7 mouse cellular contexts compared by ENCODE assay signal in the genomic region with DNA sequence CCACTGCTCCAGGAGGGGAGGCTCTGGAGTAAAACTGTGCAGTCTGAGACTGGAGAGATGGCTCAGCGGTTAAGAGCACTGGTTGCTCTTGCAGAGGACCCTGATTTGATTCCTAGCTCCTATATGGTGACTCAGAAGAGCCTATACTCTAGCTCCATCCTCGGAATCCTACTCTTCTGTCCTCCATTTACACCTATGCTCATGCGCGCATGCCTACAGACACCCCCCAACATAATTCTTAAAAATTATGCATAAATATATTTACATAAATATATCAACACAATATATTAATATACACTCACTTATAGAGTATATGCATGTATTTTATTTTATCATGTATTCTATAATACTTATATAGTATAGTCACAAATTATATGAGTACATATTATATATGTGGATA. TPM values are rescaled to one million over a fixed set of nuclear protein-coding genes. Genes with fewer than 3 reads are reported as not detected.
A peak's percentile ranks its signal among the peaks of the same experiment; 100 is the strongest.
DNase-seq lines count a peak whose midpoint lies in the region; ATAC-seq and TF ChIP-seq lines count a peak whose summit lies in the region.

No protein-coding gene starts in this region.

- H3K4me2 ChIP-seq in forebrain, embryonic 15.5 days (replicated peaks): peak overlapping the region; percentile 84
- H3K4me2 ChIP-seq in limb, embryonic 13.5 days (replicated peaks): peak overlapping the region; percentile 95
- H3K4me2 ChIP-seq in neural tube, embryonic 14.5 days (ENCODE audit: low read depth, low read length): peak overlapping the region; percentile 62

- WGBS in forebrain, embryonic 15.5 days: 74% methylated on average over 4 of the region's 4 CpGs
- WGBS in limb, embryonic 13.5 days: 77% methylated on average over 4 of the region's 4 CpGs
- WGBS in neural tube, embryonic 14.5 days: 79% methylated on average over 4 of the region's 4 CpGs

- 0 out of 2 replicates have a peak, but pooled peaks cover 3% of the 10 kb centered on the region for H3K36me3 ChIP-seq in forebrain, embryonic 15.5 days
- no peaks in the 10 kb centered on the region for H3K36me3 ChIP-seq in limb, embryonic 13.5 days
- H3K36me3 ChIP-seq in neural tube, embryonic 14.5 days (ENCODE audit: control insufficient read depth, insufficient read depth, low read length): no peaks in the 10 kb centered on the region

- H3K27me3 ChIP-seq in forebrain, embryonic 15.5 days: no peaks in the 10 kb centered on the region
- H3K27me3 ChIP-seq in limb, embryonic 13.5 days: no peaks in the 10 kb centered on the region
- no peaks in the 10 kb centered on the region for H3K27me3 ChIP-seq in neural tube, embryonic 14.5 days (ENCODE audit: control insufficient read depth, insufficient read depth, low read length)

- peak overlapping the region; percentile 40 for H3K4me3 ChIP-seq in layer of hippocampus, adult 2 months
- peak overlapping the region; percentile 47 for H3K4me3 ChIP-seq in forebrain, embryonic 15.5 days
- peak overlapping the region; percentile 66; the same call in 1 of the 2 replicates for H3K4me3 ChIP-seq in limb, embryonic 13.5 days
- peak overlapping the region; percentile 39; the same call in 1 of the 2 replicates for H3K4me3 ChIP-seq in neural tube, embryonic 14.5 days (ENCODE audit: low read depth, low read length)

- H3K9ac ChIP-seq in forebrain, embryonic 15.5 days (replicated peaks): no peak overlapping the region
- H3K9ac ChIP-seq in limb, embryonic 13.5 days: no peak overlapping the region
- no peak overlapping the region for H3K9ac ChIP-seq in neural tube, embryonic 14.5 days (replicated peaks; ENCODE audit: low read depth, low read length)

- peak overlapping the region; percentile 56; the same call in 1 of the 2 replicates for H3K27ac ChIP-seq in layer of hippocampus, adult 2 months
- H3K27ac ChIP-seq in forebrain, embryonic 15.5 days (replicated peaks): no peak overlapping the region
- H3K27ac ChIP-seq in limb, embryonic 13.5 days: no peak overlapping the region
- H3K27ac ChIP-seq in neural tube, embryonic 14.5 days (ENCODE audit: low read depth, low read length): no peak overlapping the region

- H3K4me1 ChIP-seq in forebrain, embryonic 15.5 days: peaks cover 17% of the 10 kb centered on the region
- H3K4me1 ChIP-seq in limb, embryonic 13.5 days: peaks cover 14% of the 10 kb centered on the region
- H3K4me1 ChIP-seq in neural tube, embryonic 14.5 days (ENCODE audit: control insufficient read depth, insufficient read depth, low read length): no peaks in the 10 kb centered on the region

- DNase-seq in layer of hippocampus, adult 2 months (ENCODE audit: low spot score in 2 of 2): no peak
- DNase-seq in layer of hippocampus, postnatal 14 days (ENCODE audit: low spot score in 2 of 2): no peak
- DNase-seq in frontal cortex, postnatal 36 days (ENCODE audit: low spot score in 2 of 2): no peak
- DNase-seq in spleen, postnatal 4 days (ENCODE audit: low spot score in 2 of 2): no peak

- no peak for TF ChIP-seq CTCF in layer of hippocampus, adult 2 months (conservative IDR thresholded peaks at IDR 0.05)

- peak; percentile 54 for ATAC-seq in forebrain, embryonic 15.5 days (replicated peaks)
- ATAC-seq in limb, embryonic 13.5 days (ENCODE audit: low FRiP score, low read depth): peak; percentile 17; the same call in 1 of the 2 replicates
- ATAC-seq in neural tube, embryonic 14.5 days (ENCODE audit: low read depth): no peak

- H3K9me3 ChIP-seq in forebrain, embryonic 15.5 days: no peaks in the 10 kb centered on the region
- H3K9me3 ChIP-seq in limb, embryonic 13.5 days: no peaks in the 10 kb centered on the region
- no peaks in the 10 kb centered on the region for H3K9me3 ChIP-seq in neural tube, embryonic 14.5 days (ENCODE audit: control insufficient read depth, low read length)

RNA-seq across cellular contexts. Expression of gene Aunip, which starts 0.4 kb away (rescaled TPM):
- under 1 TPM; 0.56 to 0.67 TPM for total RNA-seq in layer of hippocampus, adult 2 months (2021)
- under 1 TPM; 0.31 to 0.69 TPM for total RNA-seq in layer of hippocampus, postnatal 14 days (2021)
- 5.1 and 6.8 TPM in 2 replicates for polyA plus RNA-seq in forebrain, embryonic 15.5 days (2015; fragmentation: Nextera tagmentation; extraction: Ambion mirVana)
- polyA plus RNA-seq in limb, embryonic 13.5 days (2015; fragmentation: Nextera tagmentation; extraction: Ambion mirVana): 10.6 and 10.8 TPM in 2 replicates
- 0.43 and 0.76 TPM in 2 replicates for polyA plus RNA-seq in neural tube, embryonic 14.5 days (2014; fragmentation: Nextera tagmentation; extraction: Ambion mirVana)

RNA-seq across cellular contexts. Expression of gene Paqr7, which starts 13.9 kb away (rescaled TPM):
- 10 to 100 TPM; 60.2 to 64.7 TPM for total RNA-seq in layer of hippocampus, adult 2 months (2021)
- total RNA-seq in layer of hippocampus, postnatal 14 days (2021): 10 to 100 TPM; 47.7 to 54.8 TPM
- 10.8 and 12.3 TPM in 2 replicates for polyA plus RNA-seq in forebrain, embryonic 15.5 days (2015; fragmentation: Nextera tagmentation; extraction: Ambion mirVana)
- polyA plus RNA-seq in limb, embryonic 13.5 days (2015; fragmentation: Nextera tagmentation; extraction: Ambion mirVana): 3.7 and 4.1 TPM in 2 replicates
- 9.8 and 13.7 TPM in 2 replicates for polyA plus RNA-seq in neural tube, embryonic 14.5 days (2014; fragmentation: Nextera tagmentation; extraction: Ambion mirVana)

RNA-seq across cellular contexts. Expression of gene Mtfr1l, which starts 24.8 kb away (rescaled TPM):
- 10 to 100 TPM; 69.3 to 72.5 TPM for total RNA-seq in layer of hippocampus, adult 2 months (2021)
- 10 to 100 TPM; 73.0 to 77.8 TPM for total RNA-seq in layer of hippocampus, postnatal 14 days (2021)
- 157 and 161 TPM in 2 replicates for polyA plus RNA-seq in forebrain, embryonic 15.5 days (2015; fragmentation: Nextera tagmentation; extraction: Ambion mirVana)
- 131 and 132 TPM in 2 replicates for polyA plus RNA-seq in limb, embryonic 13.5 days (2015; fragmentation: Nextera tagmentation; extraction: Ambion mirVana)
- 195 and 199 TPM in 2 replicates for polyA plus RNA-seq in neural tube, embryonic 14.5 days (2014; fragmentation: Nextera tagmentation; extraction: Ambion mirVana)

RNA-seq across cellular contexts. Expression of gene Selenon, which starts 41.6 kb away (rescaled TPM):
- 10 to 100 TPM; 17.3 to 19.7 TPM for total RNA-seq in layer of hippocampus, adult 2 months (2021)
- total RNA-seq in layer of hippocampus, postnatal 14 days (2021): 10 to 100 TPM; 16.6 to 18.0 TPM
- 11.8 and 27.5 TPM in 2 replicates for polyA plus RNA-seq in forebrain, embryonic 15.5 days (2015; fragmentation: Nextera tagmentation; extraction: Ambion mirVana)
- 15.2 and 16.3 TPM in 2 replicates for polyA plus RNA-seq in limb, embryonic 13.5 days (2015; fragmentation: Nextera tagmentation; extraction: Ambion mirVana)
- polyA plus RNA-seq in neural tube, embryonic 14.5 days (2014; fragmentation: Nextera tagmentation; extraction: Ambion mirVana): 11.2 and 12.1 TPM in 2 replicates

RNA-seq across cellular contexts. Expression of gene Stmn1, which starts 42.3 kb away (rescaled TPM):
- 100 to 1,000 TPM; 362 to 369 TPM for total RNA-seq in layer of hippocampus, adult 2 months (2021)
- 100 to 1,000 TPM; 425 to 454 TPM for total RNA-seq in layer of hippocampus, postnatal 14 days (2021)
- 7,875 and 7,989 TPM in 2 replicates for polyA plus RNA-seq in forebrain, embryonic 15.5 days (2015; fragmentation: Nextera tagmentation; extraction: Ambion mirVana)
- 1,889 and 1,921 TPM in 2 replicates for polyA plus RNA-seq in limb, embryonic 13.5 days (2015; fragmentation: Nextera tagmentation; extraction: Ambion mirVana)
- polyA plus RNA-seq in neural tube, embryonic 14.5 days (2014; fragmentation: Nextera tagmentation; extraction: Ambion mirVana): 5,364 and 5,581 TPM in 2 replicates
